Mouse (Mus musculus) left cerebral cortex, postnatal 10 days (tissue): ENCODE data around the gene AW146154. TPM values are rescaled to one million over a fixed set of nuclear protein-coding genes. Genes with fewer than 3 reads are reported as not detected.
A peak's percentile ranks its signal among the peaks of the same experiment; 100 is the strongest.
"Not testable (repeated sequence)": the region's sequence is repeated elsewhere in the genome, so short reads cannot be mapped to it uniquely, and the experiment has no call there.

Experiments
- DNase-seq, 2 experiments: peaks; one replicate each; pipeline ENCODE4 v3.0.0; 2021 to 2022; ENCODE audit warnings: low spot score in 2 of 2, mixed read lengths in 1 of 2; ENCODE audit errors: extremely low spot score in 1 of 2
- intact Hi-C: fragments of 180-260 bp; cut with DNase I; formaldehyde crosslinking; loops from one replicate; pipeline ENCODE4 v1.15.1; 2025
- total RNA-seq, 2 experiments: library from RNA; stranded (reverse); gene quantifications; 2 replicates each; pipeline ENCODE4 v1.2.3; 2021

Gene AW146154
- total RNA-seq: 1 to 10 TPM; 8.4 to 9.5 TPM

DNA sequence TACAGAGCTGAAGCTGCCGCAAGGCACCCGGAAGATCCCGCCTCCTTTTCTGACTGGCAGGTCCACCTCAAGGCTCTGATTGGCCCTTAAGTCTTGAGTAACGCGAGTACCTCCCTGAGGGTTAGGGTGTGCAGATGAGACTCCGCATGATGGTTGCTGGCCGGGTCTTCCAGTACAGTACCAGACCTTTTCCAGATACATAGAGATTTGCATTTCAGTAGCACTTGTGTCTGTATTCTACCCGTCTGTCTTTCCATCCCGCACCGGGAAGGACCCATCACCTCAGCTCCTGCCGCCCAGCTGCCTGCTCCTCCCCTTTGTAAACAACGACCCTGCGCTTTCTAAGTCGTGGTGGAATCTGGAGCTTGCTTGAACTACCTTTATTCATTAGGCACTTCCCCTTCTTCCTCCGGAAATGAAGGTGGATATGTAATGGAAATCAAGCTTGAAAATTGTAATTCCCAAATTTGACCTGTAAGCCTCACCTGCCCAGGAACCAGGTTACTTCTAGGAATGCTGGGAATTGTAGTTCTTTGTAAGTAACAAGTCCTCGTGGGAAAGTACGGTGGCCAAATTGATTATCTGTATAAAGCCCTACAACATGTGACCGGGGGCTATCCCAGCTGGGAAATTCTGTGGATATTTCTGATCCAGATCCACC is at the start of gene AW146154, which contains the start of gene Gm20449:
Gene AW146154, minus strand, starts transcription at position 502 of the 661 bp plus-strand sequence.
Gene Gm20449, minus strand, starts transcription at position 29 of the 661 bp plus-strand sequence.
- peak; percentile 97 to 99 for DNase-seq
- intact Hi-C loops: loop anchor here (5.0 to 10.0 kb wide), 3 partner anchors 107 to 1775 kb away; partner anchors contain the start of genes AI987944 and Zfp788

DNA sequence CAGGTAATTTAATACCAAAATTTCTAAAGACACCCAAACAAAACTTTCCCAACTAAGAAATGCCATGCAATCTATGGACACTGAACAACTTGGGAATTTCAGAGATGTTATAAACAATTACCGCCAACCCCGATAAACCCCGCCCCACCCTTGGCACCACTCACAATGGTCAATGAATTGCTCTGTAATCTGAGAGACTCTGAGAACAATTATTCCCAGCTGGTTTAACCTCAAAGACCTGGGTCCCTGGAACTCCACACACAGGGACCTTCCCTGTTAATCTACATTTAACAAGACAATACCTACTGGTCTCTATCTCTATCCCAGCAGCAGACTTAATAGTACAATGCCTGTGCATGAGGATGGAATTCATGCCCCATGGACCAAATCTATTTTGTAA is 13.0 kb upstream of the AW146154 start:
- DNase-seq: no peak
- intact Hi-C loops: no loop called here

DNA sequence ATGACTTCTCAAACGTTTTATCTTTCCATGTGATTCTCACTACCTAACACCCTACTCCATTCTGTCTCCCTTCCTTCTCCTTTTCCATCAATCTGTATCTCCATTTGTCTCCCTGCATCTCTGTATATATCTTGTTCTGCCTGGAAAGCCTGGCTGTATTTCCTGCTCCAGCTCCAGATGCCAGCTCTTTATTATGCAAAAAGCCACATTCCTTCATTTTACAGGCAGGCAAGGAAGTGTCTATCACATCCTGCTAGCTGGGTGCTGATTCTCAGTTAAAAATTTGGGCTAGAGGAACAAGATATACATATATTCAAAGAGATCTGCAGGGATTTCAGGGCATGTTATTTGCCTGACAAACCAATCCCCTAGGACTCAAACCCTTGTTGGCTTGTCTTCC is 12.5 kb upstream of the AW146154 start:
- intact Hi-C loops: no loop called here
- no peak for DNase-seq

- intact Hi-C loops: loop anchor here (10.0 kb wide), 1 partner anchor 1778 kb away; no protein-coding TSS in a partner anchor
- no peak for DNase-seq
Measured at GRCm38 (mm10) chr7:41502402-41502801, 2.7 kb upstream of the AW146154 start.

- intact Hi-C loops: loop anchor here (10.0 kb wide), 1 partner anchor 1776 kb away; no protein-coding TSS in a partner anchor
- DNase-seq: peak; percentile 55 to 56
Measured at GRCm38 (mm10) chr7:41500151-41500934, 653 bp upstream of the AW146154 start.

- intact Hi-C loops: loop anchor here (5.0 kb wide), 2 partner anchors 107 to 133 kb away; partner anchors contain the start of genes AI987944 and Zfp788
- DNase-seq: not testable (repeated sequence)
Measured at GRCm38 (mm10) chr7:41499018-41499388, 687 bp downstream of the AW146154 start.

GRCm38 (mm10) chr7:41498464-41498863 is 1.2 kb downstream of the AW146154 start:
- intact Hi-C loops: loop anchor here (5.0 kb wide), 2 partner anchors 106 to 134 kb away; partner anchors contain the start of genes AI987944 and Zfp788
- peak in 1 of 2 experiments; percentile 41 for DNase-seq

- DNase-seq: peak in 1 of 2 experiments; percentile 53
- intact Hi-C loops: loop anchor here (5.0 kb wide), 2 partner anchors 106 to 134 kb away; partner anchors contain the start of genes AI987944 and Zfp788
Measured at GRCm38 (mm10) chr7:41497871-41498270, 1.8 kb downstream of the AW146154 start.

DNA sequence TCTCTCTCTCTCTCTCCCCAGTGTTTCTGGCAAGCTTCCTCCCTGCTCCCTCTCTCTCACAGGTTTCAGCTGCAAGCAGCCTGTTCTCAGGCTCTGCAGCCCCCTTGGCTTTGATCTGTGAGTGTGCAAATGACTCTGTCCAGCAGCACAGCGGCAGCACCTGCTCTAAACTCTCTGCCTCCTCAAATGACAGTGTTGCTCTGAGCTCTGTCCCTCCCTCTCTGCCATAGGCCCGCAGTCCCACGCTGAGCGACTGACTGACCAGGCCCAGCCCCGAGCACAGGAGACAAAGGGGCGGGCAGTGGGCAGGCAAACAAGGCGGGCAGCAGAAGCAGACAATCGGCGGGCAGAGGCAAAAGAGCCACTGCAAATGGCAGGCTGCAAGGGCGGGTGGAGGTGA is 47.8 kb downstream of the AW146154 start:
- intact Hi-C loops: no loop called here
- no peak for DNase-seq

DNA sequence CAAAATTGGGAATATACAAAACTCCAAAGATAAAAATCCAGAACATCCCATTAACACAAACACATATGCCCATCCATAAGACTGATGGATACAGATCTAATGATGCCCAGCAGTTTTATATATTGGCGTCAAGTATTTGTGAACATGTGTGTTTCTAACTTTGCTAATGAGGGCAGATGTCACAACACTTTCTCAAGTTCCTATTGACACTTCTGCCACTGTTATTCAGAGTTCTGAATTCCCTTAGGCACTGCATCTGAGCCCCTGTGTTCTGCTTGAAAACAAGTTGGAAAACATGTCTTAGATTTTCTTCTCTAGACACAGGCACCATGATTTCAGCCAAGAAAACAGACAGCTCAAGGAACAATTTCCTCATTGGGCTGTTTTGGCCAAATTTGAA is 51.1 kb downstream of the AW146154 start, which contains the start of gene Vmn2r57:
Gene Vmn2r57, minus strand, starts transcription at position 101 of the 400 bp plus-strand sequence.
- DNase-seq, intact Hi-C loops: not testable (repeated sequence)

Other genes with a start within 250 kb of the AW146154 start
- gene AI987944, start 106.5 kb downstream of the AW146154 start, total RNA-seq: 1 to 10 TPM; 9.0 to 9.3 TPM
- under 1 TPM; 0.24 TPM for gene Vmn2r57, start 51.2 kb downstream of the AW146154 start, total RNA-seq
- under 1 TPM; 0.11 to 0.18 TPM for gene Gm20449, start 473 bp downstream of the AW146154 start, total RNA-seq
- not detected for gene Gm6871, start 73.8 kb upstream of the AW146154 start, total RNA-seq
- 10 to 100 TPM; 28.2 to 28.7 TPM for gene 2610021A01Rik, start 99.3 kb upstream of the AW146154 start, total RNA-seq
- 10 to 100 TPM; 32.5 to 34.0 TPM for gene Zfp788, start 133.3 kb upstream of the AW146154 start, total RNA-seq